Mouse (Mus musculus): Measurements from ENCODE around the gene Amhr2. TPM values are rescaled to one million over a fixed set of nuclear protein-coding genes. Genes with fewer than 3 reads are reported as not detected.

Gene Amhr2
- polyA plus RNA-seq, 1 experiment = not detected

DNA sequence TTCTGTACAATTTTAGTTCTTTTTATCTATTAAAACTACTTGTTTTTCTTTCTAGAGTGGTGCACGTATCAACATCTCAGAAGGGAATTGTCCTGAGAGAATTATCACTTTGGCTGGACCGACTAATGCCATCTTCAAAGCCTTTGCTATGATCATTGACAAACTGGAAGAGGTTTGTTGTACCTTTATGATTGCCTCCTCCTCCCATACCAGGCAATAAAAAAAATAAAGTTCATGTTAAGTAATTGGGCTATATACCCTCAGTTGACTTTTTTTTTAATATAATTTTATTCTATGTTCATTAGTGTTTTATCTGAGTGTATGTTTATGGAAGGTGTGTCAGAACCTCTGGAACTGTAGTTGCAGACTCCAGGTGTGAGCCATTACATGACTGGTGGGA, 29.4 kb downstream of the Amhr2 start:
- 82% methylated on average over 2 of the region's 2 CpGs for WGBS
- TF ChIP-seq POLR2A (IDR thresholded peaks at IDR 0.05; ENCODE audit: insufficient read depth, low read depth, low read length) (no peak), CTCF (IDR thresholded peaks at IDR 0.05; ENCODE audit: insufficient read depth, low read depth, low read length) (no peak)
- H3K4me1 ChIP-seq (ENCODE audit: control insufficient read depth, insufficient read depth, low read length) = no peaks in the 10 kb centered on the region
- H3K27ac ChIP-seq (ENCODE audit: insufficient read depth, low read depth, low read length) = no peak overlapping the region
- no peak overlapping the region for H3K4me3 ChIP-seq (ENCODE audit: insufficient read depth, low read depth, low read length)

DNA sequence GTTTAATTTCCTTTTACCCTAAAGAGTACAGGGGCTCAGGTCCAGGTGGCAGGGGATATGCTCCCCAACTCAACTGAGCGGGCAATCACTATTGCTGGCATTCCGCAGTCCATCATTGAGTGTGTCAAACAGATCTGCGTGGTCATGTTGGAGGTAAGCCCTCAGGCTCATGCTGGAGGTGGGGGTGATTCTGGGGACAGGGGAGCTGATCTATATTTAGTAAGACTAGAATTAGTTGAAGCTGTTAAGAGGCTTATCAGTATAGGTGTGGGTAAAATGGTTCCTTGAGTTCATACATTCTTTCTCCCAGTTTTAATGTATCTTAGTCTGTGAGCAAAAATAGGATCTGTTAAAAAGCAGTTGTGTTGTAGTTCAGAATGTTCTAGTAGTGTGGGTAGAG, 38.0 kb downstream of the Amhr2 start:
- H3K4me1 ChIP-seq (ENCODE audit: control insufficient read depth, insufficient read depth, low read length) = peaks cover 3% of the 10 kb centered on the region; the same call in 1 of the 2 replicates
- H3K27ac ChIP-seq (ENCODE audit: insufficient read depth, low read depth, low read length) = no peak overlapping the region
- H3K4me3 ChIP-seq (ENCODE audit: insufficient read depth, low read depth, low read length) = no peak overlapping the region
- 87% methylated on average over 3 of the region's 3 CpGs for WGBS
- TF ChIP-seq POLR2A (IDR thresholded peaks at IDR 0.05; ENCODE audit: insufficient read depth, low read depth, low read length) = no peak
- TF ChIP-seq CTCF (IDR thresholded peaks at IDR 0.05; ENCODE audit: insufficient read depth, low read depth, low read length) = no peak

DNA sequence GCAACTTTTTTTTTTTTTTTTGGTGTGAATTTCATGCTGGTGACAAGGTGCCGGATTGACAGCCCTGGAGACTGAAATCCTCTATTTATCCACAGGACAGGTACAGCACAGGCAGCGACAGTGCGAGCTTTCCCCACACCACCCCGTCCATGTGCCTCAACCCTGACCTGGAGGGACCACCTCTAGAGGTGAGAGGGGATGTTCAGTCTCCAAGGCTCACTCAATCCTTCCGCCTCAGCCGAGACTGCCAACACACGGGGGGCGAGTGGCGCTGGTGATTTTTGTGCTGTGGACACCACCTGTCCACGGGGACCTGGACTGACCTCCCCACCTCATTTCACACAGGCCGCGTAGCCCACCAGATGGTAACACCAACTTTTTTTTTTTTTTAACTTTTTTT, 40.7 kb downstream of the Amhr2 start:
- no peak for TF ChIP-seq CTCF (IDR thresholded peaks at IDR 0.05; ENCODE audit: insufficient read depth, low read depth, low read length)
- TF ChIP-seq POLR2A (IDR thresholded peaks at IDR 0.05; ENCODE audit: insufficient read depth, low read depth, low read length) = no peak
- Histone ChIP-seq H3K27ac (ENCODE audit: insufficient read depth, low read depth, low read length) (no peak overlapping the region), H3K4me1 (ENCODE audit: control insufficient read depth, insufficient read depth, low read length) (peaks cover 3% of the 10 kb centered on the region; the same call in 1 of the 2 replicates), H3K4me3 (ENCODE audit: insufficient read depth, low read depth, low read length) (no peak overlapping the region)
- WGBS = 86% methylated on average over 12 of the region's 12 CpGs

DNA sequence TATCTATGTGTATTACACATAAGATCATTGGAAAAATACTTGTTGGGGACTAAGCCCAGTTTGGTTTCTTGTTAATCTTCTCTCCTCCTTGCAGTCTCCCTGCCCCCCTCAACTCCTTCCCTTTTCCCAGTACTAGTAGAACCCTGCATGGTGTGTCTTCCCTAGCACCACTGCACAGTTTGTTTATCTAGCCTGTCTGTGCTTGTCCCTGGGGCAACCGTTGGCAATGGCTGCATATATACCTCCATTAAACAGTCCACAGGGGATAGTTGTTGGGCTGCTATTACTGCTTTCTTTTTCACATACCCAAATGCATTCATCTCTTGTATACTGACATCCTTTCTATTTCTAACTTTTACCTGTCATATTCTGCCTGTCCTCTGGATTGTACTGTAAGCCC, 42.5 kb downstream of the Amhr2 start:
- Histone ChIP-seq H3K4me1 (ENCODE audit: control insufficient read depth, insufficient read depth, low read length) (peaks cover 3% of the 10 kb centered on the region; the same call in 1 of the 2 replicates), H3K27ac (ENCODE audit: insufficient read depth, low read depth, low read length) (no peak overlapping the region), H3K4me3 (ENCODE audit: insufficient read depth, low read depth, low read length) (no peak overlapping the region)
- TF ChIP-seq CTCF (IDR thresholded peaks at IDR 0.05; ENCODE audit: insufficient read depth, low read depth, low read length) (no peak), POLR2A (IDR thresholded peaks at IDR 0.05; ENCODE audit: insufficient read depth, low read depth, low read length) (no peak)
- WGBS = 68% methylated on average over 1 of the region's 1 CpGs

DNA sequence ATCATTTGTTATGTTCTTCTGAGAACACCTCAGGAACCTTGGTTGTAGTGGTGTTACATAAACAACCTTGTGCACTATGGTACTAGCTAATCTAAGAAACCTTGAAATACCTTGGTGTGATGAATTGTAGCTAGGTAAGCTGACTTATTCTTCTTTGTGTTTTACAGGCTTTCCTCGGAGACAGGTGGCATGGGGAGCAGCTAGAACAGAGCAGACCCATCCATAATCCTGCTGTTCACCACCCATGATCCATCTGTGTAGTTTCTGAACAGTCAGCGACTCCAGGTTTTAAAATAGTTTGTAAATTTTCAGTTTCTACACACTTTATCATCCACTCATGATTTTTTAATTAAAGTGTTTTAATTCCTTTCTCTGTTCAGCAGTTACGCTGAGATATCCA, 53.2 kb downstream of the Amhr2 start:
- no peak for TF ChIP-seq POLR2A (IDR thresholded peaks at IDR 0.05; ENCODE audit: insufficient read depth, low read depth, low read length)
- no peak for TF ChIP-seq CTCF (IDR thresholded peaks at IDR 0.05; ENCODE audit: insufficient read depth, low read depth, low read length)
- Histone ChIP-seq H3K27ac (ENCODE audit: insufficient read depth, low read depth, low read length) (no peak overlapping the region), H3K4me3 (ENCODE audit: insufficient read depth, low read depth, low read length) (no peak overlapping the region), H3K4me1 (ENCODE audit: control insufficient read depth, insufficient read depth, low read length) (peaks cover 3% of the 10 kb centered on the region)
- 46% methylated on average over 3 of the region's 3 CpGs for WGBS

DNA sequence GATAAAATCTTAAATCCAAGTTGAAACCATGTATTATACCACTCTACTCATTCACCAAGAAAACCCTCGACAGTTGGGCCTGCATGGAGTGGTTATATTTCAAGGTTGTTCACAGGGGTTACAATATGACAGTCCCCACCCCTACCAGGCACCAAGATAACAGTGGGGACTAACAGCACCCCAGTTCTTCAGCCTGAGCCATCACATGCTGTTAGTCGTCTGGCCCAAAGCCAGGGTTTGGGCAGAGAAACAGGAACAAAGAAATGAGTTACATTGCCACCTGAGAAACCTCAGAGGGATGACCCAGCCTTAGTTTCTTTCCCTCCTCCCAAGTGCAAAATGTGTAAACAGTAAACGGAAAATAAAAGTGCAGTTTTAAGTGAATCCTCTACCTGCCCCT, 54.2 kb downstream of the Amhr2 start:
- H3K27ac ChIP-seq (ENCODE audit: insufficient read depth, low read depth, low read length) = no peak overlapping the region
- TF ChIP-seq CTCF (IDR thresholded peaks at IDR 0.05; ENCODE audit: insufficient read depth, low read depth, low read length) = no peak
- TF ChIP-seq POLR2A (IDR thresholded peaks at IDR 0.05; ENCODE audit: insufficient read depth, low read depth, low read length) = no peak
- no peaks in the 10 kb centered on the region for H3K4me1 ChIP-seq (ENCODE audit: control insufficient read depth, insufficient read depth, low read length)
- H3K4me3 ChIP-seq (ENCODE audit: insufficient read depth, low read depth, low read length) = no peak overlapping the region
- 40% methylated on average over 3 of the region's 3 CpGs for WGBS

DNA sequence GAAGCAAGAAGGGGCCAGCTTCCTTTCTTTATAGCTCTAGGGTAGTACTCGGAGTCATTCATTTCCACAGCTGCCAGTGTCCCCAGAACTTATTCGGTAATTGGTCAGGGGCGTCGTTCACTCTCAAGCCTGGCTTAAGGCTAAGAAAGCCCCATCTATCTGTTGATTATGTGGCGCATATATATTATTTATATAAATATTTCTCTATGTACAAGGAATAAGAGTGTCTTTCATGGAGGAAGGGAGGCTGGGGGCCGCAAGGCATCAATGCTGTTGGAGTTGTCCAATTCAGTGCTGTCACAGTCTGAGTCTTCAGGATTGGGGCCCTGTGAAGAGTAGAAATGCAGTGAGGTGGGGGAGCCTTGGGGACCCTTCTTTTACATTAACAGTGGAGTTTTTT, 54.7 kb downstream of the Amhr2 start:
- Histone ChIP-seq H3K27ac (ENCODE audit: insufficient read depth, low read depth, low read length) (no peak overlapping the region), H3K4me1 (ENCODE audit: control insufficient read depth, insufficient read depth, low read length) (no peaks in the 10 kb centered on the region), H3K4me3 (ENCODE audit: insufficient read depth, low read depth, low read length) (no peak overlapping the region)
- 82% methylated on average over 6 of the region's 6 CpGs for WGBS
- no peak for TF ChIP-seq POLR2A (IDR thresholded peaks at IDR 0.05; ENCODE audit: insufficient read depth, low read depth, low read length)
- no peak for TF ChIP-seq CTCF (IDR thresholded peaks at IDR 0.05; ENCODE audit: insufficient read depth, low read depth, low read length)

DNA sequence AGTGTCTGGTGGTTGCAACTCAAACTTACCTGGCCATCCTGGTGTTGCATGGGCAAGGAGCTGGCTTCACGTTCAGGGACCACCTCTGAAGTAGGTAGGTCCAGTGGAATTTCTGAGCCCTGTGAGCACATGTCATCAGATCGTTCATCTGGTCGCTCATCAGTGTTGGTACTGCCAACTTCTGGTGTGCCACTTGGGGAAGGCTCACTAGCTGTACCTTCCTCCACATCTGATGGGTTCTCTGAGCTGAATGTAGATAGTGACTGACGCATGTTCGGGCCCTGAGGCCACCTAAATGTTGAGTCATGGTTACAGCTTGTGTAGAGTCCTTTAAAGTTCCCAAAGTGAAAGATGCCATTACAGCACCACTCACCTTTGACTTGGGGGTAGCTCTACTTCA, 55.3 kb downstream of the Amhr2 start:
- WGBS = 84% methylated on average over 5 of the region's 5 CpGs
- no peak overlapping the region for H3K27ac ChIP-seq (ENCODE audit: insufficient read depth, low read depth, low read length)
- H3K4me1 ChIP-seq (ENCODE audit: control insufficient read depth, insufficient read depth, low read length) = peaks cover 6% of the 10 kb centered on the region; the same call in 1 of the 2 replicates
- no peak overlapping the region for H3K4me3 ChIP-seq (ENCODE audit: insufficient read depth, low read depth, low read length)
- no peak for TF ChIP-seq POLR2A (IDR thresholded peaks at IDR 0.05; ENCODE audit: insufficient read depth, low read depth, low read length)
- TF ChIP-seq CTCF (IDR thresholded peaks at IDR 0.05; ENCODE audit: insufficient read depth, low read depth, low read length) = no peak

DNA sequence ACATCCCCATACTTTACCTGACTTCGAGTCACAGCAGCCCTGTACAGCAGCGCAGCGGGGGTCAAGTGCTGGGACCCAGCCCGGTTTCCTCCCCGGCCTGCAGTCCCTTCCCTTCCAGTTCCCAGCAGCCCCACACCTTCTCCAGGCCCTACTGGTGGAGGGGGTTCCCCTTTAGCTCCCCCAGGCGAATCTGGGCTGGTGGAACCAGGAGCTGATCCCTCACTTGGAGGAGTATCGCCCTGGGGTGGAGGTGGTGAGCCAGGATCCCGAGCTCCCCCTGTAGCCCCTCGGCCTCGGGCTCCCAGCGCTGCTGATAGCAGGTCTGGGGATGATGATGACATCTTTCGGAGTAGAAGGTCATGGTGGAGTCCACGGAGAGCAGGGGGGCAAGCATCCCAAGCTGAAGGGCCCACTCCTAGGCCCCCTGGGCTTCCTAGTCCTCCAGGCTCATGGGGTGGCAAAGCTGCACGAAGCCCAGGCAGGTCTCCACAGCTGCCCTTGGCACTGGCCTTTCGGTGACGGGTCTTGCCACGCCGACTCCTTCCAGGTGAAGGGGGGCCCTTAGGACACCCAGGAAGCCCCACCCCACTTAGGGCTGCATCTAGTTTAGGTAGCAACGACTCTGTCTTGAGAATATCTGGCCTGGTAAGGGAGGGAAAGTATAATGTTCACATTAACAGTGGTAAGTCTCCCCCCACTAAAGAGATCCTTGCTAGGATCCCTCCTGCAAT, 56.1 kb downstream of the Amhr2 start:
- Histone ChIP-seq H3K4me3 (ENCODE audit: insufficient read depth, low read depth, low read length) (no peak overlapping the region), H3K27ac (ENCODE audit: insufficient read depth, low read depth, low read length) (no peak overlapping the region), H3K4me1 (ENCODE audit: control insufficient read depth, insufficient read depth, low read length) (peaks cover 6% of the 10 kb centered on the region; the same call in 1 of the 2 replicates)
- no peak for TF ChIP-seq CTCF (IDR thresholded peaks at IDR 0.05; ENCODE audit: insufficient read depth, low read depth, low read length)
- TF ChIP-seq POLR2A (IDR thresholded peaks at IDR 0.05; ENCODE audit: insufficient read depth, low read depth, low read length) = no peak
- WGBS = 82% methylated on average over 19 of the region's 19 CpGs

All from olfactory bulb, adult 2 months (tissue).